Mouse (Mus musculus): ENCODE measurements around the gene H2-Ke6. TPM values are rescaled to one million over a fixed set of nuclear protein-coding genes. Genes with fewer than 3 reads are reported as not detected.

Gene H2-Ke6
- 89.7 and 114 TPM in 2 replicates for total RNA-seq (2017)

GRCm38 (mm10) chr17:34027656-34028223 is at the start of gene H2-Ke6:
TSS of gene H2-Ke6 (minus strand) at chr17:34028060.
- peak; percentile 47 for ATAC-seq (ENCODE audit: extremely low read depth, insufficient number of reproducible peaks, low FRiP score, poor library complexity, severe bottlenecking)

DNA sequence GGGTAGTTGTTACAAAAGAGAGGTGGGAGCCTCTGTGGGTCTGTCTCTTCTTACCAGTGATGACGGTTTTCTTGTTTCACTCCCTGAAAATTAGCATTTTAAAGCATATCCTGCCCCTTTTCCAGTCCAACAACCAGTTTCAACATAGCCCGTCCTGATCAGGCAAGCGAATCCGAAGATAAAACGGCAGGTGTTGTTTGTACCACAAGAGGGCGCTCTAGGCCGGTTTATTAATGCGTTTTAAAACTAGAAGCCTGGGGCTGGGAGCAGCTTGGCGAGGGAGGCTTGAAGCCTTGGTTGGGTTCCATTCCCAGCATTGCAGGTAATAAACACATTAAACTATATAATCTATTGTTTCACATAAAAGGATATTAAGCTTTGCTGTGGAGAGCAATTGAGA is 49.7 kb upstream of the H2-Ke6 start:
- peak; percentile 62; the same call in 1 of the 2 replicates for ATAC-seq (ENCODE audit: extremely low read depth, insufficient number of reproducible peaks, low FRiP score, poor library complexity, severe bottlenecking)

DNA sequence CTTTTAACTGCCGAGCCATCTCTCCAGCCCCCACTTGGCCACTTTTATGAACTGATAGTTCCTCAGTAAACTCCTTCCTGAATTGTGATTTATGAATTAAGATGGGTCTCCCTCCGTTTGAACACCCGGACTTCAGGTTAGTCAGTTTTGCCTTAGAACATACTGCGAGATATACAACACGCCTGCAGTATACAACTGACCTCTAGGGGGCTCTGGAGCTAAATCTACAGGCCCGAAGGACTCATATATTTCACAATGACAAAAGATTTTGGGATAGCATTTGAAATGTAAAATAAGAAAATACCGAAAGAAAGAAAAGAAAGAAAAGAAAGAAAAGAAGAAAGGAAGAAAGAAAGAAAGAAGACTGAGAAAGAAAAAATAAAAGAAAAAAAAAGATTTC is 47.4 kb upstream of the H2-Ke6 start:
- ATAC-seq (ENCODE audit: extremely low read depth, insufficient number of reproducible peaks, low FRiP score, poor library complexity, severe bottlenecking) = 0 out of 2 replicates have a peak, but pooled peaks have one; percentile 28

- peak; percentile 75 for ATAC-seq (ENCODE audit: extremely low read depth, insufficient number of reproducible peaks, low FRiP score, poor library complexity, severe bottlenecking)
These were observed 44.2 kb upstream of the H2-Ke6 start for GRCm38 (mm10) chr17:34072091-34072490.

DNA sequence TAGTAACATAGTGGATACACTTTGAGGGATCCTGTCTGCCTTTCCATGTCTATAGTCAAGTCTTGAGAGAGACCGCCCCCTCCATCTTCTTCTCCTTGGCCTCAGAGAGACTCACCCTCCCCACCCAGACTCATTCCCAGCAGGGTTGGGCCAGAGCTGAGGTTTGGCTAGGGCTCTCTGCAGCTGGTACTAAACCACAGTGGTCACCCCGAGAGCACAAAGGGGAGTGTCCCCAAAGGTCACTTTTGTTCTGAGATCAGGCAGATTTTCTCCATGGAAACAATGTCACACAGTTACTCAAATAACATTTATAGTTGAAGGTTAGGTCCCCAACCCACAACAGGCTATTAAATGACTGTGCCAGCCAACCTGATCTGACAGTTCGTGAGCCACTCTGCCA is 41.0 kb upstream of the H2-Ke6 start:
- ATAC-seq (ENCODE audit: extremely low read depth, insufficient number of reproducible peaks, low FRiP score, poor library complexity, severe bottlenecking) = no peak

DNA sequence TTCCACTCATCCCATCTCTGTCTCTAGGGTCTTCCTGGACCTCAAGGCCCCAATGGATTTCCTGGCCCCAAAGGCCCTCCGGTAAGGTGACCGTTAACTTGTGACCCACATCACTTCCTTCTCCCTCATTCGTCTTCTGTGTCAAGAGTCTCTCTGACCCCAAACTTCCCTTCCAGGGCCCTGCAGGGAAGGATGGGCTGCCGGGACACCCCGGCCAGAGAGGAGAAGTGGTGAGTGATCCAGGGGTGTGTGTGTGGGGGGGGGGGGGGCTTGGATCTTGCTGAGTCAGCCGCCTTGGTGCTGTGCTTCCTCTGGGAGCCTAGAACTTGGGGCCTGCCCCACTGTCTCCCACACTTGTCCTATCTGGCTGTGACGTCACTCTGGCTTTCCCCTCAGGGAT is 29.4 kb upstream of the H2-Ke6 start:
- ATAC-seq (ENCODE audit: extremely low read depth, insufficient number of reproducible peaks, low FRiP score, poor library complexity, severe bottlenecking) = no peak

DNA sequence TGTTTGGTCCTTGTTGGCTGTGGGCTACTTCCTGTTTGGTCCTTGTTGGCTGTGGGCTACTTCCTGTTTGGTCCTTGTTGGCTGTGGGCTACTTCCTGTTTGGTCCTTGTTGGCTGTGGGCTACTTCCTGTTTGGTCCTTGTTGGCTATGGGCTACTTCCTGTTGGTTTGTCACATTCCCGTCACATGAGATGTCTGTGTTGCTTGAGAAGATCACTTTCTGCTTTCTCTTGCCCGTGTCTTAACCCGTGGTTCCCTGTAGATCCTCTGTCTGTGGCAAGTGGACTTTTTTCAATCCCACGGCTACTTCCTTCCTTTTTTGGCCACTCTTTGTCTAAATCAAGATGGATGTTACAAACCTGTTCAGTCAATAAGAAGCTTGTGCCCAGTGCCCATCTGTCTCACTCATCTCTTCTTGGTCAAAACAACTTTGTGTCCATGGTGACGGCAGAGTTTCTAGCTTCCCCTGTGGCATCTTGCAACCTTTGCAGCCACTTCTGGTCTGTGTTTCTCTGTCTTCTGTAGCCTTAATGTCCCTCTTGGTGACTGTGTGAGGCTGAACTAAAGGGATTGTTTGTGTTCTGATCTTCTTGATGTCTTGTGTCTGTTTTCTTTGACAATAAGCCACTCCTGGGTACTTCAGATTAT is 19.7 kb upstream of the H2-Ke6 start:
- ATAC-seq (ENCODE audit: extremely low read depth, insufficient number of reproducible peaks, low FRiP score, poor library complexity, severe bottlenecking) = peak; percentile 34; the same call in 1 of the 2 replicates

DNA sequence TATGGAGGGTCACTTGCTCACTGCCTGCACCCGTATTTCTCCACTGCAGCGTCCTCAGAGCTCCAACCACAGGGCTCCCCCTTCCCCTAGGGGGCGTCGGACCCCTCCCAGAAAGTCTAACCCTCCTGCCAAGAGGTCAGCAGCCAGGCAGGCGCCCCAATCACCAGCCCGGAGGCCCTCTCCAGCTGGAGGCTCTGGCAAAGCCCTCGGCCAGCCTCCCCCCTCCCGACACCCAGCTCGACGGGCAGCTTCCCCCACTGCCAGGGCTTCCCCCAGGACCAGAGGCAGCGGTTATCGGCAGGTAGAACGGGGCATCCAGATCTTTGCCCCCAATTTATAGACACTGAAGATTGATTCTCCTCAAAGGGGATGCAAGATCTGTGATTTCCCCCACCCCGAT is 18.1 kb upstream of the H2-Ke6 start:
- ATAC-seq (ENCODE audit: extremely low read depth, insufficient number of reproducible peaks, low FRiP score, poor library complexity, severe bottlenecking) = no peak

DNA sequence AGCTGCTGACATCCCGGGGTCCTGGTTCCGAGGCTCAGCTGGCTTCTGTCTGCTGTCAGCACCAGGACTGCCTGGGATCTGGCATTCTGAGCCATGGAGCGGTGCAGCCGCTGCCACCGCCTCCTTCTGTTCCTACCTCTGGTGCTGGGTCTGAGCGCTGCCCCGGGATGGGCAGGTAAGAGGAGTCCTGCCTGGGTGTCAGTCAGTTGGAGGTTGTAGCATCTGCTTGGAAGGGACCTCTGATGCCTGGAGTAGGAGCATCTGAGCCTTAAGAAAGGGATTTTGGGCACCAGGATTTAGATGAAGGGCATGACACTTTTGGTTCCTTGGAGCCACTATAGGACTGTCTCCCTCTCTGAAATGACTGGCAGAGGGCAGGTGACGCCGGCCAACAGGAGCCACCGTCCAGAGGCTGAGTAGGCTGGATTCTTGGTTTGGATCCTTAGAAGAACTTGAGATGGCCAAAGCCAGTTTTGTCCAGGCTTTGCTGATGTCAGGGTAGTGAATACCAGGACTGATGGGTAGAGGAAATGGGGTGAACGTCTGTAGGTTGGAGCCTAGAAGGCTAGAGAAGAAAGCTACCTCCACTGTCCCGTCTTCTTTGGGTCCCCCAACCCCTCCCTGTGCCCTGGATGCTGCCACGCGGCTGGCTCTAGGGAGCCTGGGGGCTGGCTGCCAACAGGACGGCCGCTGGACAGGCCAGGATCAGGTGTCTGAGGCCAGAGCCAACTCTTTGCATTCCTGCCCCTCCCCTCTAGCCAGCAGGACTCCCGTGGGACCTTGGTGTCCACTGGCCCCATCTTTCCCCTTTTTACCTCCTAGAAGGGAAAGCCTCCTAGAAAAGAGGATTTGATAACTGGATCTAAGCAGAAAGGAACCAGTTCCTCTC is 11.9 kb upstream of the H2-Ke6 start:
- no peak for ATAC-seq (ENCODE audit: extremely low read depth, insufficient number of reproducible peaks, low FRiP score, poor library complexity, severe bottlenecking)

DNA sequence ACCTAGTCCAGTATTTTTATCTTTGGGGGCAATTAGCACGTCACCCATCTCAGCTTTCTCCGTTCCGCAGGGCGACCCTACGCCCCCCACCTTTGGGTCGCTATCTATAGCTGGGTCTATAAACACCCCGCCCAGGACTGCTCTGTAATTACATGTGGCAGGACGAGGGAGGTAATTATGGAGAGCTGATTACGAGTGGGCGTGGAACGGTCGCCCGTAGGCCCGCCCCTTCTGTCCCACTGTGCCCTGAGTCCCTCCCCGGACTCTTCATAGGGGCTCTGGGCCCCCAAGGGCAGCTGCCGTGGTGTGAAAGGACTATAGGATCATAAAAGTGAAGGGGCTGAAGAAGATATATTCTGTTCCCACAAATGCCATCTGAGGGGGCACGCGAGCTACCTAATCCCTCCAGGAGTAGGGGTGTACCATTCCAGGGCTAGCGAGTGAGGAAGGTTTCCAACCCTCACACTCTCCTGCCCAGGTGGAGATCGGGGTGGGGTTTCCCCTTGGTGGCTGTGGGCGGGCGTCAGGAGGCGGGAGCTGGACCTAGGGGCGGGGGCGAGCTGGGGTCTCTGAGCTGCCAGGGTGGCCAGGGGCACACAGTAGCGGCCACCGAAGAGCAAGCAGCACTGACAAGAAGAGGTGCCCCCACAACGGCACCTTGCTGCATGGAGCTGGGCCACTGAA is 11.2 kb upstream of the H2-Ke6 start, which contains the start of gene Col11a2:
Gene Col11a2, plus strand, starts transcription at position 560 of the 684 bp plus-strand sequence.
- ATAC-seq (ENCODE audit: extremely low read depth, insufficient number of reproducible peaks, low FRiP score, poor library complexity, severe bottlenecking) = no peak

DNA sequence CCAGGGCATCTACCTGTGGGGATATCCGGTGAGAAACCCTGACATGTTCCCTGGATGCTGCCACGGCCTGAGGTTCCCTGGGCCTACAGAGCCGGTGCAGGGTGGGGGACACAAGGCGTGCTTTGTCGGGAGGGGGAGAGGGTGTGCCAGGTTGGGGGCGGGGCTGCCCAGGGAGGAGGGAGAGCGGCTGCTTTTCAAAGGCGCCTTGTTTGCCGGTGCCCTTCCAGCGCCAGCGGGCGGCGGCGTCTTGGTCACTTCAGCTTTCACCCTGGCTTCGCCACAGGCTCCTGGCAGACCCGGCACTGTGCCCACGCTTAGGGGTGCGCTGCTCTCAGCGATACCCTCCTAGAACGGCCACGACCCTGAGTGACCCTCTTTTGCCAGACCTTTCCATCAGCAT is 10.6 kb upstream of the H2-Ke6 start:
- ATAC-seq (ENCODE audit: extremely low read depth, insufficient number of reproducible peaks, low FRiP score, poor library complexity, severe bottlenecking) = no peak

DNA sequence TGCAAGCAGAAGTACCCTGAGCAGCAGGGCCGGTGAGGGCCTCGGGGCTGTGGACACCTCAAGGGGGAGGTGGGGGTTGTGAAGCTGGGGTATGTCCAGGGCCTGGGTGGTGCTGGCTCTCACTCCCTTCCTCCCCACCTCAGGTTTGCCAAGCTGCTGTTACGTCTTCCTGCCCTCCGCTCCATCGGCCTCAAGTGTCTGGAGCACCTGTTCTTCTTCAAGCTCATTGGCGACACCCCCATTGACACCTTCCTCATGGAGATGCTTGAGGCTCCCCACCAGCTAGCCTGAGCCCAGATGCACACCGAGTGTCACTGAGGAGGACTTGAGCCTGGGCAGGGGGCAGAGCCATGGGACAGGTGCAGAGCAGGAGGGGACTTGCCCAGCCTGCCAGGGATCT is 9.4 kb upstream of the H2-Ke6 start:
- no peak for ATAC-seq (ENCODE audit: extremely low read depth, insufficient number of reproducible peaks, low FRiP score, poor library complexity, severe bottlenecking)

- no peak for ATAC-seq (ENCODE audit: extremely low read depth, insufficient number of reproducible peaks, low FRiP score, poor library complexity, severe bottlenecking)
These were observed 8.8 kb upstream of the H2-Ke6 start for GRCm38 (mm10) chr17:34036647-34037046.

DNA sequence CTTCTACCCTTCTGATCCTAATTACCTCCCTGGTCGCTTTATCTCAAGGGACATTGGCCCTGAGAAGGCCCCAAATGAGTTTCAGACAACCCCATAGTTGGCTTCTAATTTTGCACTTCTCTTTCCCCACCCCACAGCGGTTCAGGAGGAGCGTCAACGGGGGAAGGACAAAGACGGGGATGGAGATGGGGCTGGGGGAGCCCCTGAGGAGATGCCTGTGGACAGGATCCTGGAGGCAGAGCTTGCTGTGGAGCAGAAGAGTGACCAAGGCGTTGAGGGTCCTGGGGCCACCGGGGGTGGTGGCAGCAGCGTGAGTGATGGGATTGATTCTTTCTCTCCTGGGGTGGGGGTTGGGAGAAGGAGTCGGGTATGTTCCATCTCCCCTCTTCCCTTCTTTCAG is 7.7 kb upstream of the H2-Ke6 start:
- ATAC-seq (ENCODE audit: extremely low read depth, insufficient number of reproducible peaks, low FRiP score, poor library complexity, severe bottlenecking) = no peak

GRCm38 (mm10) chr17:34034064-34034463 is 6.2 kb upstream of the H2-Ke6 start:
- peak; percentile 34; the same call in 1 of the 2 replicates for ATAC-seq (ENCODE audit: extremely low read depth, insufficient number of reproducible peaks, low FRiP score, poor library complexity, severe bottlenecking)

DNA sequence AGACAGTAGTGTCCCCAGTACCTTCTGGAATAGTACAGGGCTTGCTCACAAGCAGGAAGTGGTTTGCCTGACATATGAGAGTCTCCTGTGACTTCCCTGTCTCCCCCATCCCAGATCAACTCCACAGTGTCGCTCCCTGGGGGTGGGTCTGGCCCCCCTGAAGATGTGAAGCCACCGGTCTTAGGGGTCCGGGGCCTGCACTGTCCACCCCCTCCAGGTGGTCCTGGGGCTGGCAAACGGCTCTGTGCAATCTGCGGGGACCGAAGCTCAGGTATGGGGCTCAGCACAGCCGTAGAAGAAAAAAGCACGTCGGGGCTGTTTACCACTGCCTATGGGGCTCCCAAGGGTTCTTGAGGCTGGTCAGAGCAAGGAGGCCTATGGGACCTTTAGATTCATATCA is 5.6 kb upstream of the H2-Ke6 start:
- ATAC-seq (ENCODE audit: extremely low read depth, insufficient number of reproducible peaks, low FRiP score, poor library complexity, severe bottlenecking) = no peak

DNA sequence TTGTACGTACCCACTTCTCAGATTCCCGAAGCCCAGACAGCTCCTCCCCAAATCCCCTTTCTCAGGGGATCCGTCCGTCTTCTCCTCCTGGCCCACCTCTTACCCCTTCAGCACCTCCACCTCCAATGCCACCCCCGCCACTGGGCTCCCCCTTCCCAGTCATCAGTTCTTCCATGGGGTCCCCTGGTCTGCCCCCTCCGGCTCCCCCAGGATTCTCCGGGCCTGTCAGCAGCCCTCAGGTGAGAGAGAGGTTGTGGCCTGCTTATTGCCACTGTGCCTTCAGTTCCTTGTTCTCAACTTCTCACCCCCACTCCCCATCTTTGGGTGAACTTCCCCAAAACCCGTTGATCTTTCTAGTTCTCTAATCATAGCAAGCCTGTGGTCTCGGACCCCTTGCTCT is 4.9 kb upstream of the H2-Ke6 start:
- ATAC-seq (ENCODE audit: extremely low read depth, insufficient number of reproducible peaks, low FRiP score, poor library complexity, severe bottlenecking) = peak; percentile 14; the same call in 1 of the 2 replicates

DNA sequence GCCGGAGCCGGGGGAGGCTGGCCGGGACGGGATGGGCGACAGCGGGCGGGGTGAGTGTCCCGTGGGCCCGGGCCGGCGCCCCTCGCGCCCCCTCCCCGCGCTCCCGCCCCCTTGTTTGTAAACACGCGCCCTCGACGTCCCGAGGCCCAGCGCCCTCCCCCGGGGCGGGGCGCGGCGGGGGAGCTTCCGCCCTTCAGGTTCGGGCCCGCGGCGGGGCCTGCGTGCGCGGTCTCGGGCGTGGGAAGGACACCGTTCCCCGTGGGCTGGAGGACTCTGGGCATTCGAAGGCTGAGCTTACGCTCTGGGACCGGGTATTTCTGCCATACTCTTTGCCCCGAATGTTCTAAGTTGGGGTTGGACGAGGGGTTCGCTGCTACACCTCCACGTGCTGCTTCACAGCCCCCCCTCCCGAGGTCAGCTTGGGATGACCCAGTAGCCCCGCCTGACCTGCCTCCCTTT is 4.3 kb upstream of the H2-Ke6 start:
- ATAC-seq (ENCODE audit: extremely low read depth, insufficient number of reproducible peaks, low FRiP score, poor library complexity, severe bottlenecking) = no peak

All from neutrophil, adult 5-6 weeks (primary cell).